Mouse (Mus musculus): ENCODE data around the gene Gm5447.

DNA sequence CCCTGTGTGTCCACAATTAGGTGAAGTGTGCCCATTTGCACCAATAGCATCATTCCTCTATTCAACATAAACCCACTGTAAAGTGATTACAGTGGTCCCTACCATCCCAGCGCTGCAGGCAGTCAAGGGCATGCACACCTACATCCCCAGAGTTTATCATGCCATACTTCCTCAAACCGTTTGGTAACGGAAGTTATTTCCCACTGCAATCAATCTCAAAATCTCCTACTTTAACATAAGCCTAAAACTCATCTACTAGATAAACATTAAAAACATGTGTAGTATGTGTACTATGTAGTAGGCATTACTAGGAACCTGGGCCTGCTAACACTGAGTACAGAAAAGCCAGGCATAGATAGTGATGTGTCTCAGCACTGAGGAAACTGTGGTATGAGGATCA is 3.0 kb upstream of the Gm5447 start:
- TF ChIP-seq POLR2A (IDR thresholded peaks at IDR 0.05; ENCODE audit: control insufficient read depth, extremely low read depth, insufficient read depth, low read length, poor library complexity) = no peak
- no peak for TF ChIP-seq CTCF (IDR thresholded peaks at IDR 0.05; ENCODE audit: borderline replicate concordance, control insufficient read depth, extremely low read depth, insufficient read depth, low read length, poor library complexity)
